Mouse (Mus musculus): Measurements from ENCODE around the gene Gde1.

Gde1 gene
- long read RNA-seq, experiment 1, transcript Gde1-201 (6 exons, 1,582 nt): major isoform, 209 of 225 reads
- long read RNA-seq, experiment 1, partial matches to known transcripts: 2 of 225 reads
- long read RNA-seq, experiment 1, other reads (novel, unspliced or antisense): 14 of 225 reads
- long read RNA-seq, experiment 2, transcript Gde1-201 (6 exons, 1,582 nt): major isoform, 255 of 275 reads
- long read RNA-seq, experiment 2, partial matches to known transcripts: 7 of 275 reads
- long read RNA-seq, experiment 2, other reads (novel, unspliced or antisense): 13 of 275 reads

DNA sequence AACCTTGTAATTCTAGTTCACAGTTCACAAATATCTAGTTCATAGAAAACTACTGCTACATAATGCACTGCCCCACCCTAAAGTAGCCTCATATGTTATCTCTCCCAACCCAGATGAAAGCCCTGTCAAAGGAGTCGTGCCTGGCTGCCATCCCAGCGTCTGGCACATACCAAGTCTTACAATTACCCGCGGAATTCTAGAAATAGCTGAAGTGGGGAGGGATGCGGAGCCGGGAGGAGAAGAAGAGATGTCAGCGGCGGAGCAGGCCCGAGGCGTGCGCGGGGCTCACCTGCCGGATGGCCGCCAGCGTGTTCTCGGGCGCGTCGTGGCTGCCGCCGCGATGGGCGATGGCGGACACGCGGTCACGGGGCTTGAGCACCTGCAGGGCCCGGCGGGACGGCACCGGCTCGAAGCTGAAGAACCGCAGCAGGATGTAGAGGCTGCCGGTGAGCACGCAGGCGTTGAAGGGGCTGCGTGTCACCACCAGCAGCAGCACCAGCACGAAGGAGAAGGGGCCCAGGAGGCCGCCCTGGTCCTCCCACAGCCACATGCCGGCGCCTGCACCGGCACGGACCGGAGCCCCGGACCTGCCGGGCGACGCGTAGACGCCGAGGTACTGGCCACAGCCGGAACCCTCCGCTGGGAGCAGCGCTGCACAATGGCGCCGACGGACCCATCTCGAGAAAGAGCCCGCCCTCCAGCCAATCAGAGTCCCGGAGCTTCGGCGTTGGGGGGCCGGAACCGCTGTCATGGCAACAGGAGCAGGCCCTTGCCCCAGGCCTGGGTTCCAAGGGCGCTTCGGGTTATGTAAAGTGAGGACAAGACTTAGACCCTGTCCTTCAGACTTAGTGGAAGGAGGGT, at the start of gene Gde1:
Gene Gde1, minus strand, starts transcription at position 678 of the 861 bp plus-strand sequence.
- intact Hi-C loops (cut with DNase I): no loop called here

DNA sequence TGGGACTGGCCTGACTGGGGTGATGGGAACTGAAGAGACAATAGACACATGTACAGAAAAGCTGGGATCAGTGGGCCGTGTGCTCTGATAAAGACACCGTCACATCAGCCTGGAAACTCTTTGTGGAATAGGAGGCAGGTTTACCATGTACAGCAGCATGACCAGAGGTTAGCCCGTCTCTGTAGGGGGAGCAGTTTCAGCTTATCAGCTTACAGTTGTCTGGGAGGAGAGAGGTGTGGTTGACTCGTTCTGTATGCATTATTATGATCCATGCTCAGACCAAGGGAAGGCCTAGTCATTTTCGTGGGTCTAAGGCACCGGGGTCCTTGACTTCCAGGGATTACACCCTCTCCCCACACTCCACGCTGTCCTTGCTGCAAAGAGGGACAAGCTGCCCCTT, 46.0 kb upstream of the Gde1 start:
- intact Hi-C loops (cut with DNase I): loop anchor here (10.0 kb wide), 1 partner anchor 763 kb away; the partner anchor contains the start of gene Acsm5

DNA sequence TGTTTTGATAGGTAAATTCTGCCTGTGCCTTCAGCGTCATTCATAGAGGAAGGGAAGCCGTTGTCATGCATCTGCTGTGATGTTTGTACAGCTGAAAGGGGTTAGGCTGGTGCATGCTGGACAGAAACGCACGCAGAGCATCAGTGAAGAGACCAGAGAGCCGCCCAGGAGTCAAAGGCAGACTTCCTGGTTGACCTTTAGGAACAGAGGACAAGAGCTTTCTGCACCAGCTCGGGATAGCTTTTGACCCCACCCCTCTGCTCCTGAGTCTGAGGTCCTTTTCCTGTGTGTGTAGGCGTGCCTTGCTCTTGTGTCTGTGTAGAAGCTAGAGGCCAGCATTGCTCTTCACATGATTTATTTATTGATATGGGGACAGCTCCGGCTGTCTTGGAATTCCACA, 44.1 kb upstream of the Gde1 start:
- intact Hi-C loops (cut with DNase I): loop anchor here (10.0 kb wide), 1 partner anchor 765 kb away; the partner anchor contains the start of gene Acsm5

DNA sequence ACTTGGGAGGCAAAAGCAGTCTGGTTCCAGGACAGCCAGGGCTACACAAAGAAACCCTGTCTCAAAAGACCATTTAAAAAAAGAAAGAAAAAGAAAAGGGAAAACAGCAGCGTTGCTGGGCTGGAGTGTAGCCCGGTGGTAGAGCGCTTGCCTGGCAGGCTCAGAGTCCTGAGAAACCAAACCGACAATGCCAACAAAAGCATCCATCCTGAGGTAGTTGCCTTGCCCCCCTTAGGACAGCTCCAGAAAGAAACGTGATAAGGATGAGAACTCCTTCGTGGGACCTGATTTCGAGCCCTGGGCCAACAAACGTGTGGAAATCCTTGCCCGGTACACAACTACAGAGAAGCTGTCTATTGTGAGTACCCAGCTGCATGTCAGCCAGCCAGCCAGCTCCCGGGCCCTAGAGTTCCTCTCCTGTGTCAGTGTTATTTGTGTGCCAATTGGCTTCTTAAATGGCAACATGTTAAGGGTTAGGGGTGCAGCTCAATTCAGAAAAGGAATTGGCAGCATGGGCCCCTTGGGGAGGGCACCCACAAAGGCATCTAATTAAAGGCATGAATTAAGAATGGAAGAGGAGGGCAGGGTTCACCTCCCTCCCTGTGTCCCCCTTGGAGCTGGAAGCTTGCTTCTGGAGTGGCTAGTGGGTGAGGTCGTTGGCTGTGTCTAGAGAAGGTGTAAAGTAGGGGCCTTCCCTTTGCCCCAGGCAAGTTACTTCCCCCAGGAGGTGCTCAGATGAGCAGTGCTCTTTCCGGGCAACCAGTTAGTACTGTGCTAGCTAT, 42.5 kb upstream of the Gde1 start:
- intact Hi-C loops (cut with DNase I): no loop called here

DNA sequence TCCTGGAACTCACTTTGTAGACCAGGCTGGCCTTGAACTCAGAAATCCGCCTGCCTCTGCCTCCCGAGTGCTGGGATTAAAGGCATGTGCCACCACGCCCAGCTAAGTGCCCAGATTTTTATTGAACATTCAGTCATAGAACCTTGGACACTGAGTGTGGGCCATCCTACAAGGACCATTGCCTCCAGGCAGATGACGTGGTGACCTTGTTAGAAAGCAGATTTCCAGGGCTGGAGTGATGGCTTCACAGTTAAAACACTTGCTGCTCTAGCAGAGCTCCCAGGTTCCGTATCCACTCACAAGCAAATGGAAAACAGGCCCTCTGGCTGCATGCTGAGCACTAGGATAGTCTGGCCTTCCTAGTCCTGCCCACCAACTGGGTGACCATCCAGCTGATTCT, 39.2 kb upstream of the Gde1 start:
- intact Hi-C loops (cut with DNase I): no loop called here

DNA sequence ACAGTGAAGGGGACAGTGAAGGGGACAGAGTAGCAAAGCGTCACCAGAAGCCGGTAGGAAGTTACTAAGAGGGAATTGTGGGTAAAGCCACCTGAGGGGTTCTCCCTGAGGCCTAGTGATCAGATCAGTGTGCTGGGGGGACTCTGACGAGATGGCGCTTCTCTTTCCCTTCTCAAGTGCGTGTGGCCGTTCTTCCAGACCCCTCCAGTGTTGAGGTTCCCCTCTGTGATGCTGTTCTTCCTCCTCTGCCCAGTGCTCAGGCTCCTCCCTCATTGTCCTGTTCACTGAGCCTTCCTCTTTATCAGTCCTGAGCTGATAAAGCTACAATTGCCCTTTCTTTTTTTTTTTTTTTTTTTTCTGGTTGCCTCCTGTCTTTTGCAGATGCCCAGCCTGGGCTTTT, 36.7 kb upstream of the Gde1 start:
- intact Hi-C loops (cut with DNase I): no loop called here

DNA sequence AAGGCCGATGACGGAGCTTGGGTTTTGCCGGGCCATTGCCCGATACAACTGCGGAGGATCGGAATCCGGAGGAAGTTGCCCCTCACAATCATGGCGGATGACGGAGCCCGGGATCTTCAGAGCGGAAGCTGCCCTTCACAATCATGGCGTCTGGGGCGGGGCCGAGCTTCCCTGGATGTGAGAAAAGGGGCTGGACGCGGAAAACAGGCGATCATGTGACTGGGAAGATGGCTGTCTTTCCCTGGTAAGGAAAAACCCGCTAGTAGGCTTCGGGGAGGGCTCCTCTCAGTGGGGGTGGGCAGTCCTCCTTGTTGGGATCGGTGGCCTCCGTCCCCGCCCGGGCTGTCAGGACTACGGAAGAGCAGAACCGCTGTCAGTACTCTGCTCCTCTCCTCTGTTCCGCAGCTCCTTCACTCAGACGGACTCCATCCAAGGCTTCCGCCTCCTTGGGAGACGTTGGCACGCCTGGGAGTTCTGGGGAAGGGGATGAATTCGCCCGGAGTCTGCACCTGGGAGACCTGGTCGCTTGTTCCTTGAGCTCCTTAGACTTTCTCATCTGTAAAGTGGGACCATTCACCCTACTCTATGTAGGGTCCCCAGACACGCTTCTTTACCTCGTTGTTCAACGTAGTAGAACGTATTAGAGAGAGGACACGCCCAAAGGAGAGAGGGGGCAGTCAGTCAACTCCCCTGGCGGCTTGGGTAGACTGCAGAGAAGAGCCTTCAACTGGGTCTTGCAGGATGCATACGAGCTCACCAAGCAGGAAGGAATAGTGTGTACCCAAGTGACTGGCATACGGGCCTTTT, 35.2 kb upstream of the Gde1 start:
- intact Hi-C loops (cut with DNase I): no loop called here

DNA sequence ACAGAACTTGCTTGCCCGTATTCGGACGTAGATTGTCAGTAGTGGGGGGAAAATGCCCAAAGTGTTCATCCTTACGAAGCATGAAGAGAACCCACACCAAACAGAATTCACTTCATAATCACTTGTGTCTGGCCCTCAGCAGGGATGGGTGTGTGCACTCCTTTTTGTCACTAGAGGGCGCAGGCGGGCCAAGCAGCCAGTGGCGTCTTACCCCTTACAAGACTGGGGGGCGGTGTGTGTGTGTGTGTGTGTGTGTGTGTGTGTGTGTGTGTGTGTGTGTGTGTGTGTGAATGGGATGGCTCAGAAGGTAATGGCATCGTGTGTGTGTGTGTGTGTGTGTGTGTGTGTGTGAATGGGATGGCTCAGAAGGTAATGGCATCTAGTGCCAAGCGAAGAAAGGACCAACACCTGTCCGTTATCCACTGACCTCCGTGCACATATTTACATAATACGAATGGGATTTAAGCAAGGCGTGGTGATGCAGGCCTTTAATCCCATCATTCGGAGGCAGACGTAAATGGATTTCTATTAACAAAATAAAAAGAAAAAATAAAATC, 34.5 kb upstream of the Gde1 start, which contains the start of gene Vps35l:
Gene Vps35l, plus strand, starts transcription at position 252 of the 557 bp plus-strand sequence.
- intact Hi-C loops (cut with DNase I): no loop called here

DNA sequence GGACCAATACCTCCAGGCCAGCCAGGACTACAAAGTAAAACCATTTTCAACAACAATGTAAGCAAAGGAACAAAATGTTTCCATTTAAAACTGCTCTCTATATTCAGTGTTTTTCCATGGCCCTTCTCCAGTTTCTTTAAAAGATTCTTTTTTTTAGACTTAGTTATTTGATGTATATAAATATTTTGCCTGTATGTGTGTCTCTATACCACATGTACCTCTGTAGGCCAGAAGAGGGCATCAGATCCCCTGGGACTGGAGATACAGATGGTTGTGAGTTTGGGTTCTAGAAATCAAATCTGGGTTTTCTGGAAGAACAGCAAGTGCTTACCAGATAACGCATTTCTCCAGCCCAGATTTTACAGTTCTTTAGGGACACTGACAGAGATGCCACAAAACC, 33.2 kb upstream of the Gde1 start:
- intact Hi-C loops (cut with DNase I): no loop called here

DNA sequence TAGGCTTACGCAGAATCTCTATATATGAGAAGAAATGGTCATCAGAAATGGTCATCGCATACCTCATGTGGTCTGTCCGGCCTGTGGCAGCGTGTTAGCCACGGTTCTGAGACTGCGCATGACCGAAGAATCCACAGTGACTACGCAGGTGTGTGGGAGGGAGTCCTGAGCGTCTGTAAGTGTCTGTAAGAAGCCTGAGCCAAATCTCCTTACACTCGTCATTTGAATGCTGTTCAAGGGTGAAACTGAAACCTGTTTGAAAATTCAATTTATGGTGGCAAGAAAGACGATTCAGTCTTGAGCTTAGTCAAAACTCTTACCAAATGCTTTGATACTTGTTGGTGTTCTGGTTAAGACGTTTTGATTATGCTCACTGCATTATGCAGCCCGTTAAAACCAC, 27.6 kb upstream of the Gde1 start:
- intact Hi-C loops (cut with DNase I): no loop called here

DNA sequence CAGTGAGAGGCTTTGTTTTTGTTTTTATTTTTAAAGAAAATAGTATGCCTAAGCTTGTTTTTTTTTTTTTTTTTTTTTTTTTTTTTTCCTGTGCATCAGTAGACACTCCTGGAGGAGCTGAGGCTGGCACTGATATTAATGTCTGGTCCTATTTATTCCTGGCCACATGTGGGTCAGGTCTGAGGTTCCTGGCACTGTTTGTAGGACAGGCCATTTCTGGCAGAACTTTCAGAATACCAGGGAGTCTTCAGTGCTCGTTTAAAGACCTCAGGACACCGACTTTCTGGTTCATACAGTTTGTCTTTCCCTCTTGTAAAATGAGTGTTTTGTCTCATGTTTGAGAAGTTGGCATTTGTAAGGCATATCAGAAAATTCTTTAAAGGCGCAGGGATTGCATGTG, 26.2 kb upstream of the Gde1 start:
- intact Hi-C loops (cut with DNase I): no loop called here

DNA sequence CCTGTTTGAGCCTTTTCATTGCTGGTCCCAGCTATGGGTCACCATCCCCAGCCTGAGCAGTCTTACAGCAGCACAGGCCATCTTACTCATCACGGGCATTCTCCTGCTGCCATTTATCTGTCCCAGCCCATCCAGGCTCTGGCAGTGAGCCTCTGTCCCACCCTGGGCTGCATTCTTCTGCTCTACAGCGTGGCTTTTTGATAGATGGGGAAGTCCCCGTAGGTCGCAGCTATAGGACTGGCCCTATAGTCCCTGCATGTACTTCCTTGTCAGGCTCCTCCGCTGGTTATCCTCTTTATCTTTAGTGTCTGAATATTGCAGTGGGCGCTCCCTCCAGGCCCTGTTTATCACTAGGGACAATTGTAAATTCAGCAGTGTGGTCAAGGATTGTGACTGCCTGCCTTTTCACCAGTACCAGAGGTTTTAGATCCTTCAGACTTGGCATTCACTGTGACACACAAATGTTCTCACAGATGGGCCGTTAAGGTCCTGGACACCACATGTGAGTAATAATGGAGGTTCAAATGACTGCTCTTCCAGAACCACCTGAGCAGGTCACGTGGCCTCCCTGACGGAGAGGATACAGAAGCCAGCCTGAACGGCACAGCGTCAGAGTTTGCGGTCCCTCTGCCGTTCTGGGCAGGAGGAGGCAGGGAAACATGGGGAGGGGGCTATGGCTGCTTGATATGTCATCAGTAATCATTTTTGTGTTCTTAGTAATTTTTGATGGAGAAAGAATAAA, 23.4 kb upstream of the Gde1 start:
- intact Hi-C loops (cut with DNase I): no loop called here

DNA sequence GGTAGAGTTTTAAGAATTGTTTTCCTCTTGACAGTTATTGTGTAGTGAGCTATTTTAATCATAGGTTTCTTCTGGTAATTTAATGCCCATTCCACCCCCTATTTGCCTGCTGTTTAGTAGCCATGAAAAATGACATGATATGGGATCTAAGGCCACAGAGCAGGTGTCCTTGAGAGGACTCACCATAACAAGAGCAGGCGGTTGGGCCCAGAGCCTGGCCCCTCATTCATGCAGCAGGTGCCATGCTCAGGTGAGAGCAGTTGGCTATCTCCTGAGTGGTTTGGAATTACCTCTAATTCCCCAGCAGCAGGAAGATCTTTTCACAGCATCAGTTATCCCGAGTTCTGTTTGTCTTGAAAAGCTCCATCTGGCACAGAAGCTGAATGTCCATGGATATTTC, 19.9 kb upstream of the Gde1 start:
- intact Hi-C loops (cut with DNase I): no loop called here

DNA sequence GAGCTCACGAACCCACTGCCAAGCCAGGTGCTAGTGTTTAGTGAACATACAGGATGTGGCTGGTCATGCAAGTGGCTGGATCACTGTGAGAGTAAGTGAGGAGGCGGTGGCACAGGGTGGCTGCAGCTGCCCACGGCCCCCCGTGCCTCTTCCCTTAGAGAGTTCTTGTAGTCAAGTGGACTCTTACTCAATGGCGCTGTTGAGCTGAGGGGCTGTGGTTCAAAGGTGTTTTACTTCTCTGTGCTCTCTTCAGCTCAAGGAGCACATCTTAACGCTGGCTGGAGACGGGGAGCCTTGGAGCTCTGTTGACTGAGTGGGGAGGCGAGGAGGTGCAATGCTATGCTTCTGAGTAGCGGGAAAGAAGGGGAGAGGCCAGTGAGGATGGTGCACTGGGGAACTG, 18.3 kb upstream of the Gde1 start:
- intact Hi-C loops (cut with DNase I): no loop called here

DNA sequence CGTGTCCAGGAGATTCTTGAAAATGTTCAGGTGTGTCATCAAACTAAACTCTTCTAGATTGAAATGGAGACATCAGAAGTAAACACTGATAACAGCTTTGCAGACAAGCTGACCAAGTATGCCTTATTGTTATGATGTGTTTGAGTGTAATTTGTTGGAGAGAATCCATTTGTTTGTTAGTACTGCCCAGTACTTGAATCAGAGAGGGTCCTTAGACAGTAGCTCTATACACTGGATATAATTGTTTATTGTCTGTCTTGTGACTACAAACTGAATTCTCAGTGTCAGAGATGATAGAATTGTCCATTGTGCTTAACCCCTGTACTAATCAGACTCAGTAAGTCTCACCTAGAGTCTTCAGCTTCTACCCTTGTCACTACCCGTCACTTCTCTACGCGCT, 12.5 kb upstream of the Gde1 start:
- intact Hi-C loops (cut with DNase I): no loop called here

DNA sequence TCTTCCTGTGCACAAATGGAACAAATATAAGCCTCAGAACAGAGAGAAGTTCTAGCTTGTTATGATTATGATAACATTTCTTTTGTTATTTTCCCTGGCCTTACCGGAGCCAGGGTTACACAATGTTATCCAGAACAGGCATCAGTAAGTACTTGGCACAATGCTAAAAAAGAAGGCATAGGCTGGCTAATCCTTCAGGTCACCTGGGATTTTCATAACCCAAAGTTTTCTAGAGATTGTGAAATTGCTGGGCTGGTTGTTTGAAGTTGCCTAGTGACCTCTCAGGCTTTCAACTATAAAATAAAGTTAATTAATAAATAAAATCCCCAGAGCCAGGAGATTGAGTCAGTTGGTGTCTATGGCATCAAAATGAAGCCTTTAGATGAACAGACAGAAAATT, 9.3 kb upstream of the Gde1 start:
- intact Hi-C loops (cut with DNase I): no loop called here

DNA sequence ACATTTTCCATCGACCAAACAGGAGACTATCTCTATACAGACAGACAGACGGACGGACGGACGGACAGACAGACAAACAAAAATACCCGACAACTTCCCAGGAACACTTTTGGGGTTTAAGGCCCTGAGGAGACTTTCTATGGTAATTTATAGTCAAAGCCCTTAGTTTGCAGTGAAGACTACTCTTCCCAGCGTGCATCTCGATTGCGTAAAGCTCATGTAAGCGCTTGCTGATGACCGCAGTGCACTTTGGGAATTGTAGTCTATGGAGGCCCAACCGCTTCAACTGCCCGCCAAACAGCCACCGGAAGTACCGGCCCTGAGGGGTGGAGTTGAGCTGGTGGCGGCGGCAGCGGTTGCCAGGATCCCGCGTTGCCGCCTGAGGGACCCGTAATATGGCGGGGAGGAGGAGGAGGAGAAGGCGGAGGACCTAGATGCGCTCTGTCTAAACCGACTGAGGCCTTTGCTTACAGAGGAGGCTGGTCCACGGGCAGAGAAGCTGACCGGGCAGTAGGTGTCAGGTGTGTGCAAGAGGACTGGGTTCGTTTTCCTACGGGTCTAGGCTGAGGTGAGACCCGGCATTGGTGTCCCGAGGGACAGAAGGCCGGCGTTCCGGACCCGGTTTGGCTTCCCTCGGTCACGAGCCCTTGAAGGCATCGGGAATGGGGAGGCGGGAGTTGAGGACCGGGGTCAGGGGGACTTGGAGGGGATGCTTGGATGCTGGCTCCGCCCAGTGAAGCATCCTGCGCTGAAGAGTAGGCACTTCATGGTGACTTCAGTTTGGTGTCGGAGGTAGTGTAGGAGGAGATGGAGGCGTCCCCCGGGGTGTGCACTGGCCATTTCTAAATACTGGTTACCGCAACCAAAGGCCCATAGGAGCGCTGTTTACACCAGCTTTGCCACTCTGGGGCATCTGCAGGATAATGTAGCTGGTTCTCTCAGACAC, 6.9 kb upstream of the Gde1 start, which contains the start of gene Ccp110:
Gene Ccp110, plus strand, starts transcription at position 325 of the 946 bp plus-strand sequence.
- intact Hi-C loops (cut with DNase I): no loop called here

DNA sequence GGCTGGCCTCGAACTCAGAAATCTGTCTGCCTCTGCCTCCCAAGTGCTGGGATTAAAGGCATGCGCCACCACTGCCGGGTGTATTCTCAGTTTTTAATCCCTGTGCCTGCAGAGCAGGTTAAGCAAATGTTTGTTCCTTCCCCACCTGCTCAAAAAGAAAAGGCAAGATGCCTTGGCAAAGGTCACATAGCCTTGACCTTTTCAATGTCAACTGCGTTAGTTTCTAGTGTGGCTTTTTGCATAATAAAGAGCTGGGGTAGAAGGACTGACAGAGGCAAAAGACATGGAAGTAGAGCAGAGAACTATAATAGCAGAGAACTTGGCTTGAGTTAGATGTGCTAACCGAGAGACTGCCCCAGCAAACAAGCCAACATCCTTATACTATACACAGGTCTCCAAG, 5.2 kb upstream of the Gde1 start:
- intact Hi-C loops (cut with DNase I): no loop called here

DNA sequence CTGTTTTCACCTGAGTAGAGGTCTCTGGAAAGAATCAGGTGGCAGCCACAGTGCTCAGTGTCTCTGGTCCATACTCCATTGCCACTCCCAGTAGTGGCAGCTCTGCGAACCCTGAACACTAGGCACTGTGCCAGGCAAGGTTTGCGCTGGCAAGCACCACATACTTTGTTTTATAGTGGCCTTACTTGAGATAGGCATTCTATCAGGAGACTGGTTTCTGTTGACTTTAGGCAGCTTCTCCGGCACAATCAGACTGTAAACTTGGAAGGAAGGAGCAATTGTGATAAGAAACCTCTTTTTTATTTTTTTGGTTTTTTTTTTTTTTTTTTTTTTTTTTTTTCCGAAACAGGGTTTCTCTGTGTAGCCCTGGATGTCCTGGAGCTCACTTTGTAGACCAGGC, 2.4 kb upstream of the Gde1 start:
- intact Hi-C loops (cut with DNase I): no loop called here
